19 mouse cellular contexts compared by ENCODE assay signal in genomic region chr12:100985050-100985792, GRCm38 (mm10). TPM values are rescaled to one million over a fixed set of nuclear protein-coding genes. Genes with fewer than 3 reads are reported as not detected.
DNase-seq lines count a peak whose midpoint lies in the region; ATAC-seq and TF ChIP-seq lines count a peak whose summit lies in the region.
"Had no signal": no experiment of that assay in that cellular context is flagged by ENCODE, and none has a peak within 500 bp of the region (broad histone marks: within the 10 kb centered on the region; RNA-seq: fewer than 3 reads in every experiment).

No protein-coding gene starts in this region.

- no peak for DNase-seq in layer of hippocampus, adult 2 months (ENCODE audit: low spot score in 2 of 2)
- DNase-seq in layer of hippocampus, adult 8-10 months (ENCODE audit: low spot score in 2 of 2): no peak
- DNase-seq in CD8-positive naive resting alpha-beta T cell, adult 2 months (ENCODE audit: low read depth in 2 of 2, low spot score in 2 of 2): peak; percentile 11 to 23
- peak; percentile 53 for DNase-seq in brain, embryonic 14.5 days (ENCODE audit: low read depth)
- DNase-seq in kidney, postnatal 10 days: no peak
- DNase-seq in heart, adult 2 months: no peak
- no peak for DNase-seq in layer of hippocampus, adult 9-10 months (ENCODE audit: low spot score)
- DNase-seq: cerebellum, postnatal 25 days; gastrocnemius, postnatal 10 days; heart, postnatal 14 days; kidney, adult 9 months; midbrain, embryonic 14.5 days had no signal

- H3K27me3 ChIP-seq in heart, adult 2 months (ENCODE audit: control insufficient read depth, insufficient read depth, low read length): no peaks in the 10 kb centered on the region

- intact Hi-C loops in heart, adult 2 months (cut with DNase I): no loop called here

- H3K4me3 ChIP-seq in layer of hippocampus, adult 2 months: no peak overlapping the region
- H3K4me3 ChIP-seq in heart, adult 2 months: no peak overlapping the region
- H3K4me3 ChIP-seq: embryonic facial prominence, embryonic 13.5 days; limb, embryonic 15.5 days; neural tube, embryonic 12.5 days had no signal

- no peaks in the 10 kb centered on the region for H3K36me3 ChIP-seq in heart, adult 2 months (ENCODE audit: control insufficient read depth, insufficient read depth, low read length)
- H3K36me3 ChIP-seq: embryonic facial prominence, embryonic 13.5 days; limb, embryonic 15.5 days; neural tube, embryonic 12.5 days had no signal

- H3K9ac ChIP-seq in heart, adult 2 months (ENCODE audit: low read depth, low read length): no peak overlapping the region
- H3K9ac ChIP-seq: embryonic facial prominence, embryonic 13.5 days; limb, embryonic 15.5 days; neural tube, embryonic 12.5 days had no signal

- ATAC-seq in megakaryocyte, adult 5-6 weeks (ENCODE audit: poor library complexity, severe bottlenecking): peak; percentile 57
- ATAC-seq: activated CD4-positive, CD25-positive, alpha-beta regulatory T cell, adult 4 months; forebrain, embryonic 14.5 days; hindbrain, embryonic 16.5 days had no signal

- no peak for TF ChIP-seq CTCF in layer of hippocampus, adult 2 months (conservative IDR thresholded peaks at IDR 0.05)
- no peak for TF ChIP-seq CTCF in brain, embryonic 14.5 days (IDR thresholded peaks at IDR 0.05; ENCODE audit: borderline replicate concordance, extremely low read depth, insufficient read depth, insufficient read length)
- no peak for TF ChIP-seq CTCF in heart, adult 2 months (IDR thresholded peaks at IDR 0.05)

- TF ChIP-seq POLR2A in brain, embryonic 14.5 days (IDR thresholded peaks at IDR 0.05; ENCODE audit: borderline replicate concordance, extremely low read depth, insufficient read depth, insufficient read length, poor library complexity, severe bottlenecking): no peak
- TF ChIP-seq POLR2A in heart, adult 2 months (IDR thresholded peaks at IDR 0.05; ENCODE audit: insufficient read depth, low read depth, low read length): no peak

- 65% methylated on average over 10 of the region's 10 CpGs for WGBS in heart, adult 2 months

- no peak for TF ChIP-seq EP300 in heart, adult 2 months (IDR thresholded peaks at IDR 0.05; ENCODE audit: insufficient read depth, low read depth, low read length)

- peak overlapping the region; percentile 86 for H3K27ac ChIP-seq in layer of hippocampus, adult 2 months
- H3K27ac ChIP-seq in heart, adult 2 months: no peak overlapping the region
- H3K27ac ChIP-seq: embryonic facial prominence, embryonic 13.5 days; limb, embryonic 15.5 days; neural tube, embryonic 12.5 days had no signal

- H3K4me1 ChIP-seq in heart, adult 2 months (ENCODE audit: control insufficient read depth, insufficient read depth, low read length): peaks cover 7% of the 10 kb centered on the region; the same call in 1 of the 2 replicates

- no peaks in the 10 kb centered on the region for H3K79me2 ChIP-seq in heart, adult 2 months (replicated peaks; ENCODE audit: control insufficient read depth, insufficient read depth, low read length)

RNA-seq across cellular contexts. Expression of gene Ccdc88c, which starts 43.6 kb away (rescaled TPM):
- 10 to 100 TPM; 24.3 to 33.7 TPM for total RNA-seq in layer of hippocampus, adult 2 months (2021)
- 10 to 100 TPM; 30.2 to 38.8 (median 34.7) TPM for total RNA-seq in layer of hippocampus, adult 8-10 months (2022)
- 24.1 and 31.6 TPM in 2 replicates for polyA plus RNA-seq in brain, embryonic 14.5 days (2012; rRNA removed)
- 71.2 and 71.7 TPM in 2 replicates for total RNA-seq in megakaryocyte, adult 5-6 weeks (2015)
- 195 and 212 TPM in 2 replicates for total RNA-seq in megakaryocyte, adult 5-6 weeks (2017)
- total RNA-seq in heart, adult 2 months (2021): 1 to 10 TPM; 3.6 to 5.2 TPM
- polyA plus RNA-seq in heart, adult 2 months (2012; rRNA removed): 4.1 and 5.4 TPM in 2 replicates

Comparison
In these comparisons a context has a peak if more than half of its experiments do, and no peak if none do; other contexts are left out.
1. DNase-seq: peak in CD8-positive naive resting alpha-beta T cell, adult 2 months (2 of 2) and brain, embryonic 14.5 days (single experiment); none in layer of hippocampus, adult 2 months (0 of 2), layer of hippocampus, adult 8-10 months (0 of 2), kidney, postnatal 10 days (single experiment), heart, adult 2 months (0 of 2) and layer of hippocampus, adult 9-10 months (single experiment).
2. RNA of gene Ccdc88c, which starts 43.6 kb away (total RNA-seq): 71.2 to 212 TPM in megakaryocyte, adult 5-6 weeks, 30.2 to 38.8 TPM in layer of hippocampus, adult 8-10 months and 24.3 to 33.7 TPM in layer of hippocampus, adult 2 months; 3.6 to 5.2 TPM in heart, adult 2 months; every median in the first group is over 4 times any median in the second.